ENCODE assay signal across 17 mouse cellular contexts in the genomic region with DNA sequence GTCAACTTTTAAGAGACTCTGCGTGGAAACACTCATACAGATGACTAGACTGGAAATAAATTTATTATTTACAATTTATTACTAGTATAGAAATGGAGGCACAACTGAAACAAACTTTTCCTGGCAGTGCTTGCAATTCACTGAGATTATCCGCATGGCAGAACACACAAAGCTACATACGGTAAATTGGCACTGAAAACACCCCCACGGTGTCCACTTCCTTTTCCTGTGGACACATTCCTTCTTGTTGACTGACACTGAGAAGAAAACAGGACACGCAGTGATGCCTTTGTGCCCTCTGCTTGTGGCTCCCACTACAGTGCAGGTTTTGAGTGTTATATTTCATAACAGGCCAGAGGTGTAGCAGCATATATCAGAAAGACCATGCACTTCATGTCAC.
DNase-seq lines count a peak whose midpoint lies in the region; ATAC-seq and TF ChIP-seq lines count a peak whose summit lies in the region.
"Had no signal": no experiment of that assay in that cellular context is flagged by ENCODE, and none has a peak within 500 bp of the region (broad histone marks: within the 10 kb centered on the region; RNA-seq: fewer than 3 reads in every experiment).

No protein-coding gene starts in this region.

- peak; percentile 63 for DNase-seq in Patski (ENCODE audit: low read depth, low spot score)
- DNase-seq in left cerebral cortex, adult 9 months (ENCODE audit: low spot score in 2 of 2), result no peak
- DNase-seq: adrenal gland, adult 2 months; adrenal gland, adult 8-10 months; adrenal gland, postnatal 10 days; adrenal gland, postnatal 14 days; adrenal gland, postnatal 25 days; adrenal gland, postnatal 36 days; B cell, adult 2 months; cerebellum, adult 11 months; cerebellum, adult 11-12 months; cerebellum, adult 18-20 months; cerebellum, adult 2 months; cerebellum, adult 8-10 months had no signal

- peak; percentile 11 for TF ChIP-seq CTCF in Patski (IDR thresholded peaks at IDR 0.05)

- ATAC-seq in Patski, result peak; percentile 56
- ATAC-seq: activated CD4-positive, CD25-positive, alpha-beta regulatory T cell, adult 4 months; CD4-positive, CD25-positive, alpha-beta regulatory T cell, adult 4 months had no signal

- CTCF ChIA-PET in Patski (lab: Charles Lee), result no interaction called here

- POLR2A ChIA-PET in Patski (lab: Charles Lee), result interaction anchor here (0.9 kb wide), 1 partner anchor 522 kb away, joined by 3 read pairs; no protein-coding TSS in a partner anchor

- H3K27me3 ChIP-seq in Patski, result no peaks in the 10 kb centered on the region
- H3K27me3 ChIP-seq: CH12.LX had no signal

- in situ Hi-C loops in Patski (cut with MboI; ENCODE audit: low pct_unique_long_range_greater_than_20kb), result no loop called here
